Mouse (Mus musculus): ENCODE data around the gene Btbd9.

DNA sequence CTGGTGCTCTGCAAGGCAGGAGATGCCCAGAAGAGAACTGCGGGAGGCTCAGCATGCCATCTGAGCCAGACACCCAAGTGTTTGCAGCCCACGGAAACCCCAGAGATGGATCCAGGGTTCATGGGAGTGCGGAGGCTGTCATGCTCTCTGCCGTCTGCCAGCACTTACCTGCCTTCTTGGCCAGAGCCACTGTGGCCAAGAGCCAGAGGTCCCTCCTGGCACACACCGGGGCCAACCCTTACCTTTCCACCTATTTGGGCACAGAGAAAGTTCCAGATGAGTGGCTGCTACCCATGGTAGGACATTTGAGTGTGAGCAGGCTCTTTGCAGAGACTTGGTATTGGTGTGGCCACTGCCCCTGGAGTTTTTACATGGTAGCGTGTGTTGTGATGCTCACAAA lies 365.4 kb downstream of the Btbd9 start:
- no peak for TF ChIP-seq CTCF (IDR thresholded peaks at IDR 0.05; ENCODE audit: borderline replicate concordance, insufficient read depth, low read length)
- TF ChIP-seq POLR2A (IDR thresholded peaks at IDR 0.05; ENCODE audit: low read depth, low read length), result no peak
